ENCODE assay signal across 21 mouse cellular contexts in genomic region chr2:18958501-18958900, GRCm38 (mm10). TPM values are rescaled to one million over a fixed set of nuclear protein-coding genes. Genes with fewer than 3 reads are reported as not detected.
DNase-seq lines count a peak whose midpoint lies in the region; ATAC-seq and TF ChIP-seq lines count a peak whose summit lies in the region.
"Had no signal": no experiment of that assay in that cellular context is flagged by ENCODE, and none has a peak within 500 bp of the region (broad histone marks: within the 10 kb centered on the region; RNA-seq: fewer than 3 reads in every experiment).

No protein-coding gene starts in this region.

- no peaks in the 10 kb centered on the region for H3K36me3 ChIP-seq in heart, embryonic 16.5 days (ENCODE audit: control insufficient read depth, insufficient read depth)
- H3K36me3 ChIP-seq in MEL (ENCODE audit: control insufficient read depth in 1 of 2, insufficient read depth in 2 of 2, low read length in 2 of 2): peaks cover 0 to 62% of the 10 kb centered on the region in 2 experiments; a peak in 3 of 4 replicates
- H3K36me3 ChIP-seq: embryonic facial prominence, embryonic 10.5 days; forebrain, embryonic 15.5 days; heart, embryonic 13.5 days; hindbrain, embryonic 10.5 days; intestine, embryonic 15.5 days; limb, embryonic 15.5 days; midbrain, embryonic 12.5 days; neural tube, embryonic 15.5 days had no signal

- no peak for TF ChIP-seq CTCF in MEL (IDR thresholded peaks at IDR 0.05 in 2 of 3, conservative IDR thresholded peaks at IDR 0.05 in 1 of 3; ENCODE audit: control insufficient read depth in 1 of 3, insufficient read depth in 1 of 3, low read depth in 2 of 3, low read length in 3 of 3, poor library complexity in 1 of 3, severe bottlenecking in 1 of 3)

- TF ChIP-seq RAD21 in MEL (IDR thresholded peaks at IDR 0.05; ENCODE audit: low read depth, low read length): no peak

- ATAC-seq in heart, embryonic 16.5 days (replicated peaks; ENCODE audit: extremely low read depth, insufficient read depth, low FRiP score): no peak
- ATAC-seq in inflammation-experienced regulatory T-cells, adult 6 months: peak; percentile 67
- ATAC-seq: forebrain, embryonic 15.5 days; intestine, embryonic 15.5 days had no signal

- no peak overlapping the region for H3K4me3 ChIP-seq in heart, embryonic 16.5 days (ENCODE audit: low read length)
- H3K4me3 ChIP-seq in MEL (ENCODE audit: control insufficient read depth in 1 of 2, insufficient read depth in 1 of 2, low read depth in 2 of 2, low read length in 2 of 2): no peak overlapping the region
- H3K4me3 ChIP-seq: embryonic facial prominence, embryonic 10.5 days; forebrain, embryonic 15.5 days; heart, embryonic 13.5 days; hindbrain, embryonic 10.5 days; intestine, embryonic 15.5 days; limb, embryonic 15.5 days; midbrain, embryonic 12.5 days; neural tube, embryonic 15.5 days had no signal

- H3K4me2 ChIP-seq in heart, embryonic 16.5 days (ENCODE audit: low read depth, low read length): no peak overlapping the region
- H3K4me2 ChIP-seq: forebrain, embryonic 15.5 days; intestine, embryonic 15.5 days; limb, embryonic 15.5 days; midbrain, embryonic 12.5 days; neural tube, embryonic 15.5 days had no signal

- H3K27me3 ChIP-seq in heart, embryonic 16.5 days (ENCODE audit: control insufficient read depth, insufficient read depth, low read length): no peaks in the 10 kb centered on the region
- no peaks in the 10 kb centered on the region for H3K27me3 ChIP-seq in MEL (ENCODE audit: control insufficient read depth in 1 of 2, insufficient read depth in 2 of 2, low read length in 2 of 2)
- H3K27me3 ChIP-seq: forebrain, embryonic 15.5 days; heart, embryonic 13.5 days; intestine, embryonic 15.5 days; limb, embryonic 15.5 days; midbrain, embryonic 12.5 days; neural tube, embryonic 15.5 days had no signal

- peak overlapping the region; percentile 37 for H3K27ac ChIP-seq in heart, embryonic 16.5 days (ENCODE audit: low read length)
- peak overlapping the region; percentile 45 for H3K27ac ChIP-seq in MEL (ENCODE audit: control insufficient read depth, low read depth, low read length)
- H3K27ac ChIP-seq: embryonic facial prominence, embryonic 10.5 days; forebrain, embryonic 15.5 days; heart, embryonic 13.5 days; hindbrain, embryonic 10.5 days; intestine, embryonic 15.5 days; limb, embryonic 15.5 days; midbrain, embryonic 12.5 days; neural tube, embryonic 15.5 days had no signal

- H3K9ac ChIP-seq in heart, embryonic 16.5 days (ENCODE audit: low read length): no peak overlapping the region
- H3K9ac ChIP-seq in MEL (ENCODE audit: control insufficient read depth, low read depth, low read length, poor library complexity, severe bottlenecking): no peak overlapping the region
- H3K9ac ChIP-seq: forebrain, embryonic 15.5 days; heart, embryonic 13.5 days; intestine, embryonic 15.5 days; limb, embryonic 15.5 days; midbrain, embryonic 12.5 days; neural tube, embryonic 15.5 days had no signal

- WGBS in heart, embryonic 16.5 days: 85% methylated on average over 5 of the region's 5 CpGs

- intact Hi-C loops in heart, postnatal 14 days (cut with DNase I): no loop called here
- intact Hi-C loops in left cerebral cortex, postnatal 4 days (cut with DNase I): no loop called here

- no peak for DNase-seq in heart, postnatal 14 days
- DNase-seq in MEL (ENCODE audit: low read depth, low spot score): no peak
- DNase-seq in naive thymus-derived CD4-positive, alpha-beta T cell, adult 2 months (ENCODE audit: low read depth): peak; percentile 79
- no peak for DNase-seq in retina, postnatal 1 day
- no peak for DNase-seq in left cerebral cortex, postnatal 4 days
- DNase-seq in urinary bladder, postnatal 10 days (ENCODE audit: low spot score): no peak
- DNase-seq: adrenal gland, adult 2 months; cerebellum, postnatal 25 days; heart, adult 11 months; lung, postnatal 10 days; thymus, adult 2 months had no signal

- H3K79me2 ChIP-seq in MEL (ENCODE audit: control insufficient read depth, insufficient read depth, low read length, poor library complexity): peaks cover 29% of the 10 kb centered on the region

- no peak for TF ChIP-seq EP300 in MEL (IDR thresholded peaks at IDR 0.05; ENCODE audit: low read depth in 1 of 2, low read length in 2 of 2)

- peaks cover 42% of the 10 kb centered on the region for H3K4me1 ChIP-seq in heart, embryonic 16.5 days (ENCODE audit: control insufficient read depth, insufficient read depth, low read length)
- peaks cover 48 to 56% of the 10 kb centered on the region in 2 experiments for H3K4me1 ChIP-seq in MEL (ENCODE audit: control insufficient read depth in 1 of 2, insufficient read depth in 2 of 2, low read length in 2 of 2)
- H3K4me1 ChIP-seq: forebrain, embryonic 15.5 days; intestine, embryonic 15.5 days had no signal

- no peak for TF ChIP-seq POLR2A in MEL (IDR thresholded peaks at IDR 0.05; ENCODE audit: control insufficient read depth in 1 of 2, insufficient read depth in 1 of 2, low read depth in 1 of 2, low read length in 2 of 2, poor library complexity in 1 of 2)

- H3K9me3 ChIP-seq in heart, embryonic 16.5 days (replicated peaks; ENCODE audit: control insufficient read depth, low read length): no peaks in the 10 kb centered on the region
- no peaks in the 10 kb centered on the region for H3K9me3 ChIP-seq in MEL (replicated peaks; ENCODE audit: insufficient read depth, low read length)
- H3K9me3 ChIP-seq: embryonic facial prominence, embryonic 10.5 days; forebrain, embryonic 15.5 days; heart, embryonic 13.5 days; hindbrain, embryonic 10.5 days; intestine, embryonic 15.5 days; limb, embryonic 15.5 days; midbrain, embryonic 12.5 days; neural tube, embryonic 15.5 days had no signal

TF ChIP-seq in MEL, 35 proteins besides CTCF, POLR2A, EP300 and RAD21:
- TF ChIP-seq TBP (IDR thresholded peaks at IDR 0.05; ENCODE audit: low read depth, low read length) (no peak), POLR2AphosphoS2 (IDR thresholded peaks at IDR 0.05; ENCODE audit: low read length) (no peak), NELFE (IDR thresholded peaks at IDR 0.05; ENCODE audit: low read depth, low read length) (no peak), ELF1 (IDR thresholded peaks at IDR 0.05; ENCODE audit: low read depth, low read length) (no peak), TCF12 (IDR thresholded peaks at IDR 0.05; ENCODE audit: low read depth, low read length) (no peak), RCOR1 (IDR thresholded peaks at IDR 0.05; ENCODE audit: low read depth, low read length) (no peak), HCFC1 (IDR thresholded peaks at IDR 0.05; ENCODE audit: low read depth, low read length) (no peak), USF2 (IDR thresholded peaks at IDR 0.05; ENCODE audit: borderline replicate concordance in 1 of 2, insufficient read depth in 1 of 2, low read depth in 1 of 2, low read length in 2 of 2) (no peak), MYB (IDR thresholded peaks at IDR 0.05; ENCODE audit: low read depth, low read length) (no peak), ZMIZ1 (IDR thresholded peaks at IDR 0.05; ENCODE audit: low read depth, low read length) (no peak), CHD2 (IDR thresholded peaks at IDR 0.05; ENCODE audit: low read length) (no peak), ZC3H11A (IDR thresholded peaks at IDR 0.05; ENCODE audit: low read depth, low read length) (no peak), MAX (IDR thresholded peaks at IDR 0.05; ENCODE audit: low read length) (no peak), MEF2A (IDR thresholded peaks at IDR 0.05; ENCODE audit: extremely low read depth, insufficient replicate concordance, low read depth, low read length, poor library complexity, severe bottlenecking) (no peak), SIN3A (IDR thresholded peaks at IDR 0.05; ENCODE audit: low read length) (no peak), UBTF (IDR thresholded peaks at IDR 0.05; ENCODE audit: borderline replicate concordance, insufficient read depth, low read depth, low read length) (no peak), E2F4 (IDR thresholded peaks at IDR 0.05; ENCODE audit: borderline replicate concordance, low read depth, low read length) (no peak), CHD1 (IDR thresholded peaks at IDR 0.05; ENCODE audit: low read depth, low read length) (no peak)

RNA-seq across cellular contexts. Expression of gene Pip4k2a, which starts 39.4 kb away (rescaled TPM):
- 7.7 and 10.0 TPM in 2 replicates for polyA plus RNA-seq in heart, embryonic 16.5 days (2015; fragmentation: Nextera tagmentation; extraction: Ambion mirVana)
- 10 to 100 TPM in 1 of 2 experiments, 1 to 10 TPM in 1; 9.0 to 10.3 TPM for total RNA-seq in heart, postnatal 14 days (2021)
- total RNA-seq in MEL (2012; rRNA removed): 7.9 and 11.7 TPM in 2 replicates
- 10 to 100 TPM in 1 of 2 experiments, not detected in 1; 48.5 TPM for polyA plus RNA-seq in MEL (2012; ENCODE audit: insufficient read depth in 1 of 2, insufficient read length in 2 of 2, low read depth in 1 of 2, low replicate concordance in 2 of 2, missing spikeins in 1 of 2)
- polyA plus RNA-seq in inflammation-experienced regulatory T-cells, adult 6 months (2017; shearing (Covaris generic)): 10 to 100 TPM; 16.7 to 23.5 (median 18.4) TPM
- 10 to 100 TPM; 34.3 to 44.2 TPM for total RNA-seq in left cerebral cortex, postnatal 4 days (2021)

RNA-seq across cellular contexts. Expression of gene 4930426L09Rik, which starts 39.6 kb away (rescaled TPM):
- polyA plus RNA-seq in heart, embryonic 16.5 days (2015; fragmentation: Nextera tagmentation; extraction: Ambion mirVana): 0.09 and 0.30 TPM in 2 replicates
- total RNA-seq in heart, postnatal 14 days (2021): under 1 TPM in 1 of 2 experiments, not detected in 1; 0.34 TPM
- 0.12 and 0.13 TPM in 2 replicates for total RNA-seq in MEL (2012; rRNA removed)
- under 1 TPM in 1 of 2 experiments, not detected in 1; 0.19 TPM for polyA plus RNA-seq in MEL (2012; ENCODE audit: insufficient read depth in 1 of 2, insufficient read length in 2 of 2, low read depth in 1 of 2, low replicate concordance in 2 of 2, missing spikeins in 1 of 2)
- under 1 TPM; 0.33 to 0.99 (median 0.41) TPM for polyA plus RNA-seq in inflammation-experienced regulatory T-cells, adult 6 months (2017; shearing (Covaris generic))
- under 1 TPM; 0.64 to 0.86 TPM for total RNA-seq in left cerebral cortex, postnatal 4 days (2021)
